Mouse (Mus musculus) adipose tissue, adult 10 weeks (tissue): ENCODE results near the gene Gm2244. TPM values are rescaled to one million over a fixed set of nuclear protein-coding genes. Genes with fewer than 3 reads are reported as not detected.

ENCODE experiments used
- polyA plus RNA-seq: library from polyadenylated mRNA; stranded (reverse); fragments of 350-450 nt; fragmentation: Illumina TruSeq; extraction: RNeasy Lipid Tissue Mini Kit (QIAGEN cat#74804); gene quantifications from one replicate; pipeline ENCODE4 v1.2.3, GENCODE M21; 2014; ENCODE audit warnings: low read depth, low replicate concordance

Gm2244 gene
- not detected for polyA plus RNA-seq

DNA sequence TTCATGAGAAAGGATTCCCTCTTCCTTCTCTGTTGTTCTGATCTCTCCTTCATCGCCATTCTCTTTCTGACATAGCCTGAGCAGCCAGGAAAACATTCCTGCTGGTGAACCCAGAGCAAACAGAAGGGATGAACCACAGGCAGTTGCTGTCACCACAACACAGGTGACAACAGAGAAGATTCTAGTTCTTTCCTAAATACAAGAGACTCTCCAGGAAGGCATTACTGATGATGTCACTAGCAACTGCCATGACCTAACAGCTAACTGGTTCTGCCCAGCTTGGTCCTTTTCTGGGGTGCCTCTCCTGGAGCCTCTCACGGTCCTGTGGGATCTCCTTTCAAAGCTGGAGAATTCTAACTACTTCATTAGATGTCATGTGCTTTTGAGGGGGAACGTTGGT lies at the start of gene Gm2244:
TSS of gene Gm2244 (minus strand) at position 101 of the 400 bp plus-strand sequence.

DNA sequence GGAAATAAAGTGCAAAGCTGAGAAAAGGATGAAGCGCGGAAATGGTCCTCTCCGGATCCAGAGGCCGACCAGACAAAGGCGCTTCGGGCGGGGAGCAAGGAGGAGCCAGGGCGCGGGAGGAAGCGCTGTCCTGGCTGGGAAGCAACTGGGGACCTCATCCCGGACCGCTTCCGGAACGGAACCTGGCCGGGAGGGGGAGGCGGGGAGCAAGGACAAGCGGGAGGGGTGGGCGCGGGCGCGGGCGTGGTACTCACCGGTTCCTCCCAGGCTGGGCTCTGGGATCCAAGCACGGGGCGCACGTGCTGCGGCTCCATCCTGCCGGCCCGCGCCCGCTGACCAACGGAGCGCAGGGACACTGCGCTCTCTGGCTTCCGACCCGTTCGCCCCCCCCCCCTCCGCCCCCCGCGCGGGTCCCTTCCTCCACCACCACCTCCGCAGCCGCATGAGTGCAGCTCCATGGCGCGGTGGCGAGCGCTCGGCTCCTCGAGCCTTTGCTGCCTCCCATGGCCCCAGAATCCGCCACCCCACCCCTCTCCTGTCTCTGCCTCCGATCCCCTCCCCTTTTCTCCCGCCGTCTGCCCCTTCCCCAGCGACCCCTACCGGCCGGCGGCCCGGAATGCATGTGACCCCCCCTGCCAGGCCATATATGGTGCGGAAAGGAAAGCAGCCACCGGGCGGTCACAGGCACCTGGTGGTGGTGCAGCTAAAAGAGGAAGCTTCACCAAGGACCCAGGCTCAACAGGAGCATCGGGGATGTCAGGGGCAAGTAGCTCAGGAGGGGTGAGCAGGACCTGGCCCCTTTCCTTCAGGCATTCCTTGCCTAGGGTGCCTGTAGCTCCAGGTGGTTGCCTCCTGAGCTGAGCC lies 35.3 kb upstream of the Gm2244 start, which contains the start of gene Gm2237:
TSS of gene Gm2237 (minus strand) at position 332 of the 864 bp plus-strand sequence.

Other genes starting within 250 kb of the Gm2244 start
- not detected for gene Gm21738, start 131.0 kb downstream of the Gm2244 start, polyA plus RNA-seq
- 1.4 TPM for gene Gm2237, start 35.2 kb upstream of the Gm2244 start, polyA plus RNA-seq
- gene Gm5458, start 52.6 kb upstream of the Gm2244 start, polyA plus RNA-seq: 0.56 TPM
- 38.5 TPM for gene Nid2, start 201.3 kb upstream of the Gm2244 start, polyA plus RNA-seq